Mouse (Mus musculus) bone marrow macrophage, adult 2 months (primary cell): Measurements from ENCODE around the gene Osbpl10. TPM values are rescaled to one million over a fixed set of nuclear protein-coding genes. Genes with fewer than 3 reads are reported as not detected.

Experiments
- H3K27ac ChIP-seq: 2 replicates; pipeline ENCODE4 v1.5.1; 2012; ENCODE audit warnings: low read depth, low read length; ENCODE audit not compliant: insufficient read depth
- H3K4me1 ChIP-seq: 2 replicates; pipeline ENCODE4 v1.6.1; 2012; ENCODE audit warnings: low read length; ENCODE audit not compliant: control insufficient read depth, insufficient read depth
- H3K4me3 ChIP-seq: 2 replicates; pipeline ENCODE4 v1.5.1; 2012; ENCODE audit warnings: mild to moderate bottlenecking, low read length, moderate library complexity; ENCODE audit not compliant: insufficient read depth
- CTCF ChIP-seq: IDR thresholded peaks from 2 replicates; pipeline ENCODE4 v1.5.1; 2012; ENCODE audit warnings: low read depth, mild to moderate bottlenecking, low read length, moderate library complexity
- POLR2A ChIP-seq: IDR thresholded peaks from 2 replicates; pipeline ENCODE4 v1.6.1; 2012; ENCODE audit warnings: mild to moderate bottlenecking, low read depth, low read length, borderline replicate concordance
- polyA plus RNA-seq: library from polyadenylated mRNA; stranded (reverse); fragments of >200 nt; gene quantifications from 2 replicates; pipeline ENCODE4 v1.2.4, GENCODE M21; 2012; ENCODE audit not compliant: missing spikeins, insufficient read depth, insufficient read length

The Osbpl10 gene
- polyA plus RNA-seq, 1 experiment: 1.7 TPM

GRCm38 (mm10) chr9:115043881-115044770, 65.8 kb downstream of the Osbpl10 start:
- TF ChIP-seq CTCF (no peak), POLR2A (no peak)
- Histone ChIP-seq H3K4me3 (no peak overlapping the region), H3K4me1 (no peaks in the 10 kb centered on the region), H3K27ac (no peak overlapping the region)

DNA sequence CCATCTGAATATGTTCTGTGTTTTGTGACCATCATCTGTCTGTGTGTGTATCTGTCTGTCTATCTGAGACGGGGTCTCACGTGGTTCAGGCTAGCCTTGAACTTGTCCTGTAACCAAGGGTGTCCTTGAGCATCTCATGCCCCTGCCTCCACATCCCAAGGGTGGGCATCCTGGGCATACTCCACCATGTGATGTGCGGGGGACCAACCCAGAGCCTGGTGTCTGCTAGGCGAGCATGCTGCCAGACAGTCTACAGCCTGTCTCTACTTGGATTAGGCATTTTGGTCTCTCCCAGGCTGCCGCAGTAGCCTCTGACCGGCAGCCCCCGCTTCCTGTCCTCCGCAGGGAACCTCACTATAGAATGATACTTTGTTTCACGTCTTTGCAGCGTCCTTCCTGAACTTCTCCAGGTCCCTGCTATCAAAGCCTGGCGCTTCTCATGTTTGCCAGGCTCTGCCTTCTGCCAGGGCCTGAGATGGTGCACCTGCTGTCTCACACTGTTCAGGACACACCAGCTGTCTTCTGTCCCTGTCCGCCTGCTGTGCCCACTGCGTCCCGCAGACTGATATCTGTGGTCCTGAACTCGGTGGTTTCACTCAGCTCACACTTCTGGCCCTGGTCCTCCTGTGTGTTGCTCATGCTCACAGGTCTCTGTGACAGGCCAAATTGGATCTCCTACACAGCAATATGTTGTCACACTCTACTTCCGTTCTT, 66.9 kb downstream of the Osbpl10 start:
- Histone ChIP-seq H3K27ac (no peak overlapping the region), H3K4me1 (no peaks in the 10 kb centered on the region), H3K4me3 (no peak overlapping the region)
- TF ChIP-seq POLR2A (no peak), CTCF (no peak)

DNA sequence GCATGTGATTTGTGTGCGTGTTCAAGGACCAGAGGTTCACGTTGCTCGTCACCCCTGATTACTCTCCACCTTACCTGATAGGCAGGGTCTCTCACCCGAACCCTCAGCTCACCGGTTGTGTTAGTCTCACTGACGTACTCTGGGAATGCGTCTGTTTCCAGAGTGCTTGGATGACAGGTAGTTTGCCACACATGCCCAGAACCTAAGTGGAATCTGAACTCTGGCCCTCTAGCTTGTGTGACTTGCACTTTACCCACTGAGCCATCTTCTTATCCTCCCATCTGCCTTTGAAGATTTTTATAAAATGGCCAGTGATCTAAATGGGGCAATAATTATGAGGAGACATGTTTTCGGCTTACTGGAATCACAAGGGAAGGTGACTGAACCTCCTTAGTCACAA, 68.3 kb downstream of the Osbpl10 start:
- no peak overlapping the region for H3K4me3 ChIP-seq
- H3K27ac ChIP-seq: no peak overlapping the region
- no peaks in the 10 kb centered on the region for H3K4me1 ChIP-seq
- no peak for TF ChIP-seq POLR2A

DNA sequence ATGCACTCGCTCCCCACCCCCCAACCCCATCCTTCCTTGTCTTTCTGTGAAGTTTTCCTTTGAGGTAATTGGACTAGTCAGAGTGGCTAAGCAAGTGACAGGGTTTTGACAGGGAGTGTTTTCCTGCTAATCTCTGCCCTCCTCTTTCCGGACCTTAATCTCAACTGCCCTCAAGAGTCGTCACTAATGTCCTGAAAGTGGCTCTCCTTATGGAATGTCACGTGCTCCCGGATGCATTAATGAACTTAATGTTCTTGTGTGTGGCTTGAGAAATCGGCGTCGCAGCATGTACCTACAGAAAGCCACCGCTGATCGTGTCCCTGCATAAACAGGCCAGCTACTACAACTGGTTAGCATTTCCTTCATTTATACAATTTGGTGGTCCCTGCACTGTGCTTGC, 70.0 kb downstream of the Osbpl10 start:
- H3K4me3 ChIP-seq: no peak overlapping the region
- no peak overlapping the region for H3K27ac ChIP-seq
- TF ChIP-seq CTCF: no peak
- no peak for TF ChIP-seq POLR2A
- H3K4me1 ChIP-seq: no peaks in the 10 kb centered on the region

GRCm38 (mm10) chr9:115048861-115049260, 70.5 kb downstream of the Osbpl10 start:
- Histone ChIP-seq H3K4me3 (no peak overlapping the region), H3K4me1 (no peaks in the 10 kb centered on the region), H3K27ac (no peak overlapping the region)
- TF ChIP-seq POLR2A (no peak), CTCF (no peak)

DNA sequence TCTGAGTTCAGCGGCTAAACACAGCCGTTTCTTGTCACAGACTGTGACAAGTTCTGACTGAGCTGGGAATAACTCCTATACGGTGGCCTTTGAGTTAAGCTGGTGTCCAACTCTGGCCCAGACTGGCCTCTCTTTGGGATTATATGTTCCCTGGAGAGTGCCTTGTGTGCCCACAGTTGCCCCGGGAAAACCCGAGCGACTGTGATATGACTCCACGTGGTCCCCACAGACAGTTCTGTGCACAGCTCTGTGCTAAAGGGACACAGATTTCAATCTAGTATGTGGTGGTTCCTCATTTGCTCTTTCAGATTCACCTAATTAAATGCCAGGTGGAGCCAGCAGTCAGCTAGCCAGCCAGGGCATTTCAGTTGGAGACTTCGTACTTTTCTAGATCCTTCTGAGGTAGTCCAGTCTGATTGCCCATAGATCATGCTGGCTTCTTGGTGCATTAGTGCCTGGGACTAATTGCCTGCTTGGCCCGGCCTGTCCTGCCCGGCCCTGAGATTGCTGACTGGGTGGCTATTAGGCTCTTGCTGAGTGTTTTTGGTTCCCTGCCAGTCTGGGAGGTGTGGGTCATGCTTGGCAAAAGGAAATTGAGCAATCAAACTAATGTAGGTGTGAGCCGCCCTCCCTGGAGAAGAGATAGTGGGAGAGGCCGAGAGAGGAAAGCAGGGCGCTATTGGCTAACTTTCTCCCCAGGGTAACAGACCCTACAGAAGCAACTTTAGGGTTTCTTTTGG, 71.8 kb downstream of the Osbpl10 start:
- no peak for TF ChIP-seq CTCF
- TF ChIP-seq POLR2A: no peak
- Histone ChIP-seq H3K4me3 (no peak overlapping the region), H3K27ac (no peak overlapping the region), H3K4me1 (no peaks in the 10 kb centered on the region)

GRCm38 (mm10) chr9:115051976-115052375, 73.6 kb downstream of the Osbpl10 start:
- TF ChIP-seq POLR2A (no peak), CTCF (no peak)
- H3K4me3 ChIP-seq: no peak overlapping the region
- no peak overlapping the region for H3K27ac ChIP-seq
- H3K4me1 ChIP-seq: no peaks in the 10 kb centered on the region

DNA sequence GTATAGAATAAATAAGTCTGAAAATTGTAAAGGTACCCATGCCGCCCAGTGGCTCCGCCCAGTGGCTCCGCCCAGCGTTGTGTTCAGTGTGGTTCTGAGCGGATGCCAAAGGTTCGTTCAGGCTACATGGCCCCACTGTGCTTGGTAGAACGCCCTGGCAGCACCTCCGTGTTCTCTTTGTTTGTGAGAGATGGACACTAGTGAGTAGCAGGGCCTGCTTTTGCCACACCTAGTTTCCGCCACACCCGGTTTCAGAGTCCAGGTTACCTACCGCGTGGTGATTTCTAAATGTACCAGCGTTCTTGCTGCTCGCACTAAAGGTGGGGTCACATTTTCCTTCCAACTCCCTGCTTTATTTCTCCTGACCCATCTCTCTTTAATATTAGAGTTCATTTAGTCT, 75.4 kb downstream of the Osbpl10 start:
- Histone ChIP-seq H3K4me3 (no peak overlapping the region), H3K4me1 (no peaks in the 10 kb centered on the region), H3K27ac (no peak overlapping the region)
- no peak for TF ChIP-seq POLR2A

- TF ChIP-seq POLR2A: no peak
- no peak for TF ChIP-seq CTCF
- Histone ChIP-seq H3K27ac (no peak overlapping the region), H3K4me1 (no peaks in the 10 kb centered on the region), H3K4me3 (no peak overlapping the region)
Observed at GRCm38 (mm10) chr9:115055041-115055830, 76.9 kb downstream of the Osbpl10 start.
